Mouse (Mus musculus): Measurements from ENCODE around the gene Cyp2b19. TPM values are rescaled to one million over a fixed set of nuclear protein-coding genes. Genes with fewer than 3 reads are reported as not detected.

Cyp2b19 gene
- not detected in 2 replicates for polyA plus RNA-seq (2012; rRNA removed)

DNA sequence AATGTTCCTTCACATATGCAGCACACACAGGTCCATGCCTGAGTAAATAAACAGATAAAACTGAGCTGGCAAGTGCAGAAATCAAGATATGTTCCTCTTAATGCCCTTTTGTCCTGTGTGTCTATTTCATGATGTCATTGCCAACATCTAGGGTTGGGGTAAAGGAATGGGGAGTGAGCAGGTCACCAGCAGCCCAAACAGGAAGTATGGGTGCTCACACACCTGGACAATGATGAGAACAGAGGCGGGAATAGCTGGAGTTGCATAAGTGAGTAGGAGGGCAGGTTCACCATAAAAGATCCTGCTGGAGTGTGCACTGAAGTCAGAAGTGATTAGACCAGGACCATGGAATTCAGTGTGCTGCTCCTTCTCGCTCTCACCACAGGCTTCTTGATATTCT is at the start of gene Cyp2b19:
Gene Cyp2b19, plus strand, starts transcription at position 301 of the 400 bp plus-strand sequence.

DNA sequence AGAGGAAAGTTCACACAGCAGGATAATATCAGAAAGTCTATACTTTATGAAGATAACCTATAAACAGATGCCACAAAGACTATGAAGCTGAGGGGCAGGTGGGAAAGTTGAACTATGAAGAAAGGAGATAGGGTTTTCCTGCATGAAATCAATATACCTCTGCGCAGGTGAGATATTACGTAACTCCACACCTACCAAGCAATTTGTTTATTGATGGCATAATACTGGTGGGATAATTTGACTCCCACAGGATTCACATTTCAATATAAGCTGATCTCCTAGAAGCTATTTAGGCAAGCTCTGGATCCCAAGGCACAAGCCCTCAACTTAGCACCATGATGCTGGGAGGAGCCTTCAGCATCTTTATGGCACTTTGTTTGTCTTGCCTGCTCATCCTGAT is 51.6 kb downstream of the Cyp2b19 start, which contains the start of gene Cyp2g1:
Gene Cyp2g1, plus strand, starts transcription at position 301 of the 400 bp plus-strand sequence.

Other genes with a start within 250 kb of the Cyp2b19 start
- gene Nlrp9a, start 222.1 kb upstream of the Cyp2b19 start, polyA plus RNA-seq (2012; rRNA removed) = not detected in 2 replicates
- not detected in 2 replicates for gene Vmn1r185, start 138.7 kb upstream of the Cyp2b19 start, polyA plus RNA-seq (2012; rRNA removed)
- not detected in 2 replicates for gene Cyp2b23, start 70.7 kb upstream of the Cyp2b19 start, polyA plus RNA-seq (2012; rRNA removed)
- gene Cyp2g1, start 51.8 kb downstream of the Cyp2b19 start, polyA plus RNA-seq (2012; rRNA removed) = not detected in 2 replicates
- 0.30 TPM in 1 of 2 replicates, not detected in the other for gene Cyp2a5, start 78.2 kb downstream of the Cyp2b19 start, polyA plus RNA-seq (2012; rRNA removed)
- gene Cyp2a22, start 182.2 kb downstream of the Cyp2b19 start, polyA plus RNA-seq (2012; rRNA removed) = not detected in 2 replicates